Mouse (Mus musculus) kidney, embryonic 14.5 days (tissue): ENCODE results near the gene 2900026A02Rik. TPM values are rescaled to one million over a fixed set of nuclear protein-coding genes. Genes with fewer than 3 reads are reported as not detected.

Experiments used
- ATAC-seq: fragments of 200-750 bp; cut with Nextera tagmentation; 2 replicates; pipeline ENCODE4 v1.8.0; 2017; ENCODE audit warnings: moderate number of reproducible peaks, mild to moderate bottlenecking, moderate TSS enrichment, moderate library complexity; ENCODE audit not compliant: low FRiP score, low TSS enrichment
- H3K27ac ChIP-seq: fragments of 300-500 bp; sonication (generic); 2 replicates; pipeline ENCODE4 v1.5.1; 2014; ENCODE audit warnings: low read depth, mild to moderate bottlenecking, low read length, moderate library complexity, mixed read lengths
- H3K27me3 ChIP-seq: fragments of 300-500 bp; sonication (generic); 2 replicates; pipeline ENCODE4 v1.6.1; 2014; ENCODE audit warnings: mild to moderate bottlenecking, low read length; ENCODE audit not compliant: control insufficient read depth, insufficient read depth
- H3K36me3 ChIP-seq: fragments of 300-500 bp; sonication (generic); 2 replicates; pipeline ENCODE4 v1.6.1; 2014; ENCODE audit warnings: low read length, mixed read lengths; ENCODE audit not compliant: control insufficient read depth, insufficient read depth
- H3K4me1 ChIP-seq: fragments of 300-500 bp; sonication (generic); 2 replicates; pipeline ENCODE4 v1.6.1; 2014; ENCODE audit warnings: low read length, mixed read lengths; ENCODE audit not compliant: control insufficient read depth, insufficient read depth
- H3K4me2 ChIP-seq: fragments of 300-500 bp; sonication (generic); replicated peaks from 2 replicates; pipeline ENCODE4 v1.6.1; 2014; ENCODE audit warnings: low read depth, mild to moderate bottlenecking, low read length
- H3K4me3 ChIP-seq: fragments of 300-500 bp; sonication (generic); 2 replicates; pipeline ENCODE4 v1.5.1; 2014; ENCODE audit warnings: mild to moderate bottlenecking, low read length
- H3K9ac ChIP-seq: fragments of 300-500 bp; sonication (generic); 2 replicates; pipeline ENCODE4 v1.6.1; 2014; ENCODE audit warnings: low read depth, mild to moderate bottlenecking, low read length, moderate library complexity
- H3K9me3 ChIP-seq: fragments of 300-500 bp; sonication (generic); 2 replicates; pipeline ENCODE4 v1.6.1; 2016; ENCODE audit warnings: low read length; ENCODE audit not compliant: control insufficient read depth
- WGBS: fragments of 180-500 bp; shearing (Covaris S2); extraction: QIAGEN DNeasy Blood & Tissue Kit; methylation state at CpG from one replicate; pipeline ENCODE4 v1.1.7; 2014; 5-methylcytosine and 5-hydroxymethylcytosine counted together
- polyA plus RNA-seq: library from polyadenylated mRNA; unstranded; fragments of >200 nt; fragmentation: Nextera tagmentation; extraction: Ambion mirVana; gene quantifications from 2 replicates; pipeline ENCODE4 v1.2.1, GENCODE M21; 2014

The 2900026A02Rik gene
- polyA plus RNA-seq, 1 experiment from 2014 or later: 5.4 TPM

DNA sequence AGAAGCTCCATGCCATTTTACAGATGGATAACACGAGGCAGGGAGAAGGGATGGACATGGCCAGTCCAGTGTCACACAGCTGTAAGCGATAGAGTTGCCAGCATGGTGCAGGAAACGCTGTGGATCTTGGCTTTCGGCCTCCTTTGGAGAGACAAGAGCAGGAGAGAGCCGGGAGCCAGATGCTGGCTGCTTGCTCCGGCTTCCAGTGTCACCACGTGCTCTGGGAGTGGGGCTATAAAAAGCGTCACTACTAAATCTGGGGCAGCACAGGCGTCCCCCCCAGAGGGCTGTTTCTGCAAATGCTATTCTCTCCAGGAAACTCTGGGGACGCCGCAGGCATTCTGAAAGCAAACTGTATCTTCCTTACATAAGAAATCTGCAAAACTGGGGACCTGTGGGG lies 78.5 kb downstream of the 2900026A02Rik start:
- no peaks in the 10 kb centered on the region for H3K36me3 ChIP-seq
- H3K4me2 ChIP-seq: no peak overlapping the region
- H3K9me3 ChIP-seq: 0 out of 2 replicates have a peak, but pooled peaks cover 2% of the 10 kb centered on the region
- 39% methylated on average over 11 of the region's 11 CpGs for WGBS
- ATAC-seq: no peak
- no peak overlapping the region for H3K9ac ChIP-seq
- no peaks in the 10 kb centered on the region for H3K27me3 ChIP-seq
- peaks cover 12% of the 10 kb centered on the region; the same call in 1 of the 2 replicates for H3K4me1 ChIP-seq
- no peak overlapping the region for H3K27ac ChIP-seq
- H3K4me3 ChIP-seq: no peak overlapping the region

DNA sequence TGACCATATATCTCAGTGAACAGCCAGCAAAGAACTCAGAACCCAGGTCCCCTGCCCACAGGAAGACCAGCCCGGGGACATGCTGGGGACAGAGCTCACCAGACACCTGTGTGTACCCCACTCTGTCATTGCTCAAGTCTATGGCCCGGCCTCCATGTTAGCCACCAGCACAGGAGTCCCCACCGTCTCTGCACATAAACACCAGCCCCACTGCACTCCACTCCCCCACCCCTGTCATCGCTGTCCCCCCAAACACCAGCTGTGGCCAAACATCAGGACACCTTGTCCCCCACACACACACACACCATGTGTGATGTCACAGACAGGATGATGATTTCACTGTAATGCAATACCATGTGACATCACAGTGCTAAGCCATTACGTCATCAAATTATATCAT lies 79.0 kb downstream of the 2900026A02Rik start:
- no peak overlapping the region for H3K9ac ChIP-seq
- no peak overlapping the region for H3K4me3 ChIP-seq
- ATAC-seq: no peak
- H3K4me1 ChIP-seq: peaks cover 12% of the 10 kb centered on the region; the same call in 1 of the 2 replicates
- no peaks in the 10 kb centered on the region for H3K27me3 ChIP-seq
- no peaks in the 10 kb centered on the region for H3K36me3 ChIP-seq
- 0 out of 2 replicates have a peak, but pooled peaks cover 2% of the 10 kb centered on the region for H3K9me3 ChIP-seq
- no peak overlapping the region for H3K27ac ChIP-seq
- no peak overlapping the region for H3K4me2 ChIP-seq
- WGBS: 85% methylated on average over 5 of the region's 5 CpGs

DNA sequence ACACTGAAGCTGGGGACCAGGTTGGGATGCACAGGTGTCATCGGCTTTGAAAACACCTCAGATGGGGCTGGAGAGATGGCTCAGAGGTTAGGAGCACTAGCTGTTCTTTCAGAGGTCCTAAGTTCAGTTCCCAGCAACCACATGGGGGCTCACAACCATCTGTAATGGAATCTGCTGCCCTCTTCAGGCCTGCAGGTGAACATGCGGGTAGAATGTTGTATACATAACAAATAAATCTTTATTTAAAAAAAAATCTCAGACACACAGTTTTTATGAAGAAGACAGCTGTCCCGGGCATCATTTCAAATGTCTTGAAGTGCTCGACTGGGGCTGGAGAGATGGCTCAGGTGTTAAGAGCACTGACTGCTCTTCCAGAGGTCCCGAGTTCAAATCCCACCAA lies 80.2 kb downstream of the 2900026A02Rik start:
- Histone ChIP-seq H3K4me1 (peaks cover 17% of the 10 kb centered on the region), H3K27me3 (no peaks in the 10 kb centered on the region), H3K9ac (no peak overlapping the region), H3K27ac (no peak overlapping the region), H3K36me3 (no peaks in the 10 kb centered on the region), H3K4me3 (no peak overlapping the region), H3K9me3 (0 out of 2 replicates have a peak, but pooled peaks cover 2% of the 10 kb centered on the region), H3K4me2 (no peak overlapping the region)
- no peak for ATAC-seq
- 98% methylated on average over 5 of the region's 5 CpGs for WGBS

DNA sequence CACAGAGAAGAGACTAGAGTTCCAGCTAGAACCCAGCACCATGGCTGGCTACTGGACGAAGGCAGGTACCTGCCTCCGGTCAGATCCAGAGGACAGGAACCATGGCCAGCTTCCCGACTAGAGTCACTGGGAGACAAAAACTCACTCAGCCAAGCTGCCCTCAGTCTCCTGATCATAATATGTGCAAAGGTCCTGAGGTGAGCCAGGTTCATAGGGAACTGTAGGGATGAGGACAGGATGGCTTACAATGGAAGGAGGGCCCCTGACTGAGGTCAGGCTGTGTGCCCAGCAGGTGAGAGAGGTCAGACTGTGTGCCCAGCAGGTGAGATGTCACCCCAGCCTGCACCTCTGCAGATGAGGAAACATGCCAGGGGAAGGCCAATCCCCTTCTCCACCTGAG lies 81.0 kb downstream of the 2900026A02Rik start:
- H3K27me3 ChIP-seq: no peaks in the 10 kb centered on the region
- H3K36me3 ChIP-seq: no peaks in the 10 kb centered on the region
- 0 out of 2 replicates have a peak, but pooled peaks cover 2% of the 10 kb centered on the region for H3K9me3 ChIP-seq
- no peak overlapping the region for H3K27ac ChIP-seq
- H3K4me1 ChIP-seq: peaks cover 25% of the 10 kb centered on the region
- no peak for ATAC-seq
- WGBS: 86% methylated on average over 3 of the region's 3 CpGs
- H3K9ac ChIP-seq: no peak overlapping the region
- H3K4me2 ChIP-seq: no peak overlapping the region
- no peak overlapping the region for H3K4me3 ChIP-seq

DNA sequence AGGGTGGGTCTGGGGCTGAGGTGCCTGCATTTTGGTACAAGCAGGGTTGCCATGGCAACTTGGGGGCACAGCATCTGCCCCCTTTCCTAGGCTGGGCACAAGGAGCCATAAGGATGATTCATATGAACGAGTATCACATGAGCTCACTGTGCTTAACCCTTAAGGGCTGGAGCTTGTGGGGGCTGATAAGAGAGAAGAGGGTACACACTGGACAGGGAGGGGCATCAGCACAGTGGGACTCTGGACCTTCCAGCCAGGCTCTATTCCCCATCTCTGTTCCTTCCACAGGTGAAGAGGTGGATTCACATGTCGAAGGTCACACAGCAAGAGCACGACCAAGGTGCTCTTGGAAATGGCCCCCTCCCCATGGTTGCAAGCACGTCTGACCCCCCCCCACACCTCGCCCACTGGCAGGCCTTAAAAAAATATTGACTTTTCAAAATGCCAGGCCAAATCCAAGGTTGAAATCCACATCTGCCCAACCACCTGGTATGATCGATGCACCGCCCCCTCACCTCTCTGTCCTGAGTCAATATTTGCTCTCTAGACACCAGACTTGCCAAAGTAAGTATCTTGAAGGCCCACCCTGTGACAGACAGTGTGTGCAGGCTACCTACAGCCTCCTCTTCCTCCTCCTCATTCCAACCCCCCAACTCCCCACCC lies 81.8 kb downstream of the 2900026A02Rik start:
- Histone ChIP-seq H3K4me2 (peak overlapping the region; percentile 87), H3K4me1 (peaks cover 25% of the 10 kb centered on the region), H3K27ac (peak overlapping the region; percentile 59; the same call in 1 of the 2 replicates), H3K9me3 (0 out of 2 replicates have a peak, but pooled peaks cover 2% of the 10 kb centered on the region), H3K9ac (peak overlapping the region; percentile 52; the same call in 1 of the 2 replicates), H3K36me3 (no peaks in the 10 kb centered on the region), H3K27me3 (no peaks in the 10 kb centered on the region), H3K4me3 (peak overlapping the region; percentile 39)
- ATAC-seq: 0 out of 2 replicates have a peak, but pooled peaks have one; percentile 6
- WGBS: 53% methylated on average over 7 of the region's 7 CpGs

DNA sequence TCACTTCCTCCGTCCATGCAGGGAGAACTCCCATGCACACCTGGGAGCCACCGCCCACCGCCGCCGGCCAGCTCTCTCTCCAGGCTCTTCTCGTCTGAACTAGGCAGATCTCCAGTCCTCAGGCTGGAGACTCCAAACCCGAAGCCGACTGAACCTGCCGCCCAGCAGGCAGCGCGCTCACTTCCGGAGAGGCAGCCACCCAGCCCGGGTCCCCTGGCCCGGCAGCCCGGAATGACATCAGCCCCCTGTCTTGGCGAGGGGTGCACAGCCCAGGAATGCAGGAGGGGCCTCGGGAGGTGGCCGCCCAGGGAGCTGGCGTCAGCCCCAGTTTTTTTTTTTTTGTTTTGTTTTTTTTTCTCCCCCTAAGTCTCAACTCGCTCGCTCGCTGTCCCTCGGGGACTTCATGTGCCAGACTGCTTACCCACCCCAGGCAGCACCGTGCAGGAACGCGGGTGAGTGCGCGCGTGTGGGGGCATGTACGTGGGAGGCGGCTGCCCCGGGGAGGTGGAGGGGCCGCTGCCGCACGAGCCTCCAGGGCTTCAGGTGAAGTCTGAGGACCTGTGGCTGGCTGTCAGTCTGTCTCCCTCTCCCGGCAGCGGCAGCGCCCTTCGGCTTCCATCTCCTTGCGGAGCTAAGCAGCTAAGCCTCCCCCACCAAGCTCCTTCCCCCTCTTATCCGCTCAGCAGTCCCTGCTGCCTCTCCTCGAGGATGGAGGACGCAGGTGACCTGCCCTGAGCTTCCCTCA lies 82.5 kb downstream of the 2900026A02Rik start:
- peak; percentile 67 for ATAC-seq

DNA sequence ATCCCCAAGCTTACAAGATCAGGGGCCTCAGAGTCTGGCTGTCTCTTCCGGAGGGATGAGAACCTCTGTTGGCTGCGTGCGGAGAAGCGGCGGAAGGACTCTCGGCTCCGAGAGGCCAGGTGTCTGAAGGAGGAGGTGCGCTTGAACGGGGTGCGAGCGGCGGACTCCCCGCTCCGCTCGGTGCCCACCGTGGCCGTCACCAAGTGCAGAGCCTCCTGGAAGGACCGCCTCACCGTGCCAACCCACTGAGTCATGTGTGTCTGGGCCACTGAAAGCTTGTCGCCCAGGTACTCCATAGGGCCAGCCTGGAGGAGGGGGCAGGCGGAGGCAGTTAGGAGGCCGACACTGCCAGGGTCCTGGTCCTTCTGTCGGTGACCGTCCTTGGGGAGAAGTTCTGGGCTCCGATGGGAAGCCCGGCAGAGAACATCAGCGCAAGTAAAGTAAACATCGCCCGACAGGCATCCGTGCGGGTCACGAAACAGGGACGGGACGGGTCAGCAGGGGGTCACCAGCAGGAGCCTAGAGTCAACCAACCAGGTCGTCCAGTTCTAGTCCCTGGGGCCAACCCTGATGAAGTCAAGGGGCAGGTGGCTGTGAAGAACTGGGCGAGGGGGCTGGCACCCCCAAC lies 83.2 kb downstream of the 2900026A02Rik start:
- Histone ChIP-seq H3K27ac (peak overlapping the region; percentile 59), H3K9ac (peak overlapping the region; percentile 52), H3K27me3 (no peaks in the 10 kb centered on the region), H3K9me3 (0 out of 2 replicates have a peak, but pooled peaks cover 2% of the 10 kb centered on the region), H3K4me2 (peak overlapping the region; percentile 87), H3K4me3 (peak overlapping the region; percentile 39), H3K36me3 (no peaks in the 10 kb centered on the region), H3K4me1 (peaks cover 31% of the 10 kb centered on the region)
- ATAC-seq: peak; percentile 21
- WGBS: 5% methylated on average over 36 of the region's 36 CpGs

More for the DNA sequence above, 82.5 kb downstream of the 2900026A02Rik start:
- Histone ChIP-seq H3K9ac (peak overlapping the region; percentile 52), H3K36me3 (no peaks in the 10 kb centered on the region), H3K4me3 (peak overlapping the region; percentile 39), H3K4me2 (peak overlapping the region; percentile 87), H3K27me3 (no peaks in the 10 kb centered on the region), H3K4me1 (peaks cover 25% of the 10 kb centered on the region), H3K27ac (peak overlapping the region; percentile 59), H3K9me3 (0 out of 2 replicates have a peak, but pooled peaks cover 2% of the 10 kb centered on the region)
- under 1% methylated on average over 42 of the region's 43 CpGs for WGBS

DNA sequence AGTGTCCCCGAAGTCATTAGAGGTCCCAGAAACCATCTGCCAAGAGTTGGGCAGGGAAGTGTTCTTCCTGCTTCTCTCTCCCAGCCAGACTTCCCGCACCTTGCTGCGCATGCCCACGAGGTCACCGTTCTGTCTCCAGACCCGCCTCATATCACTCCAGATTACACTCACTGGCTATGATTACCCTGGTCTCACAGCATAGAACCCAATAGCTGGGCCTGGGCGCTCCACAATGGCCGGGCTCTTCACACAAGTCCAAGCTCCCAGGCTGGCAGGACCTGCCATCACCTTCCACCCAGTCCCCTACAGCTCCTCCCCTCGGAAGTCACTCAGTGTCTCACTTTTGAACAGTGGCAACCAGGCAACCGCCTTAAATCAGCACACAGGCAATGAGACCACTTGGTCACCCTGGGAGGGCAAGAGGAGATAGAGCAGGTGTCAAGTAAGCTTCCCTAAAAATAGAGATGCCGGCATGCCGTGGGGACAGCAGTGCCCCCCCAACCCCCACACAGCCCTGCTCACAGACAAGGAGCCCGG lies 84.0 kb downstream of the 2900026A02Rik start:
- 68% methylated on average over 13 of the region's 13 CpGs for WGBS
- Histone ChIP-seq H3K27me3 (no peaks in the 10 kb centered on the region), H3K27ac (peak overlapping the region; percentile 12; the same call in 1 of the 2 replicates)

More for the DNA sequence above, 84.0 kb downstream of the 2900026A02Rik start:
- H3K4me1 ChIP-seq: peaks cover 28% of the 10 kb centered on the region
- no peaks in the 10 kb centered on the region for H3K36me3 ChIP-seq
- H3K9me3 ChIP-seq: 0 out of 2 replicates have a peak, but pooled peaks cover 2% of the 10 kb centered on the region
- no peak for ATAC-seq
- H3K4me2 ChIP-seq: peak overlapping the region; percentile 87
- H3K4me3 ChIP-seq: peak overlapping the region; percentile 39; the same call in 1 of the 2 replicates
- peak overlapping the region; percentile 2; the same call in 1 of the 2 replicates for H3K9ac ChIP-seq
